Mouse (Mus musculus) hindbrain, embryonic 13.5 days (tissue): ENCODE results near the gene Opn3. TPM values are rescaled to one million over a fixed set of nuclear protein-coding genes. Genes with fewer than 3 reads are reported as not detected.

ENCODE experiments used
- ATAC-seq: fragments of 200-750 bp; cut with Nextera tagmentation; 2 replicates; pipeline ENCODE4 v1.8.0; 2017; ENCODE audit warnings: moderate TSS enrichment; ENCODE audit not compliant: low FRiP score
- H3K27ac ChIP-seq: fragments of 300-500 bp; sonication (generic); 2 replicates; pipeline ENCODE4 v1.5.1; 2015; ENCODE audit warnings: inconsistent platforms, mild to moderate bottlenecking, moderate library complexity
- H3K27me3 ChIP-seq: fragments of 300-500 bp; sonication (generic); 2 replicates; pipeline ENCODE4 v1.6.1; 2015; ENCODE audit warnings: mild to moderate bottlenecking, inconsistent platforms
- H3K36me3 ChIP-seq: fragments of 300-500 bp; sonication (generic); 2 replicates; pipeline ENCODE4 v1.6.1; 2015; ENCODE audit warnings: mild to moderate bottlenecking, inconsistent platforms
- H3K4me1 ChIP-seq: fragments of 300-500 bp; sonication (generic); replicated peaks from 2 replicates; pipeline ENCODE4 v1.6.1; 2015; ENCODE audit warnings: inconsistent platforms
- H3K4me2 ChIP-seq: fragments of 300-500 bp; sonication (generic); 2 replicates; pipeline ENCODE4 v1.6.1; 2015; ENCODE audit warnings: inconsistent platforms, mild to moderate bottlenecking, moderate library complexity
- H3K4me3 ChIP-seq: fragments of 300-500 bp; sonication (generic); 2 replicates; pipeline ENCODE4 v1.5.1; 2015; ENCODE audit warnings: mild to moderate bottlenecking, inconsistent platforms
- H3K9ac ChIP-seq: fragments of 300-500 bp; sonication (generic); 2 replicates; pipeline ENCODE4 v1.6.1; 2015; ENCODE audit warnings: mild to moderate bottlenecking, inconsistent platforms
- H3K9me3 ChIP-seq: fragments of 300-500 bp; sonication (generic); 2 replicates; pipeline ENCODE4 v1.6.1; 2016; ENCODE audit warnings: inconsistent platforms
- WGBS: fragments of 180-500 bp; shearing (Covaris S2); methylation state at CpG from one replicate; pipeline ENCODE4 v1.1.7; 2015; 5-methylcytosine and 5-hydroxymethylcytosine counted together
- polyA plus RNA-seq: library from polyadenylated mRNA; unstranded; fragments of >200 nt; fragmentation: Nextera tagmentation; extraction: Ambion mirVana; gene quantifications from 2 replicates; pipeline ENCODE4 v1.2.1, GENCODE M21; 2015

Opn3 gene
- polyA plus RNA-seq, 1 experiment from 2014 or later, result 5.4 TPM

GRCm38 (mm10) chr1:175691686-175692245 is 810 bp downstream of the Opn3 start:
- peaks cover 30% of the 10 kb centered on the region for H3K4me1 ChIP-seq
- no peak for ATAC-seq
- peak overlapping the region; percentile 82 for H3K9ac ChIP-seq
- WGBS, result under 1% methylated on average over 22 of the region's 22 CpGs
- no peaks in the 10 kb centered on the region for H3K9me3 ChIP-seq
- H3K27ac ChIP-seq, result peak overlapping the region; percentile 90
- peak overlapping the region; percentile 77 for H3K4me3 ChIP-seq
- H3K27me3 ChIP-seq, result no peaks in the 10 kb centered on the region
- peaks cover 13% of the 10 kb centered on the region for H3K36me3 ChIP-seq
- peak overlapping the region; percentile 74 for H3K4me2 ChIP-seq

GRCm38 (mm10) chr1:175680995-175681394 is 11.6 kb downstream of the Opn3 start:
- H3K36me3 ChIP-seq, result peaks cover 5% of the 10 kb centered on the region
- 86% methylated on average over 6 of the region's 6 CpGs for WGBS
- H3K27me3 ChIP-seq, result no peaks in the 10 kb centered on the region
- no peak overlapping the region for H3K4me3 ChIP-seq
- H3K27ac ChIP-seq, result no peak overlapping the region
- H3K9me3 ChIP-seq, result no peaks in the 10 kb centered on the region
- H3K4me1 ChIP-seq, result no peaks in the 10 kb centered on the region
- ATAC-seq, result no peak
- H3K4me2 ChIP-seq, result no peak overlapping the region
- H3K9ac ChIP-seq, result no peak overlapping the region

- Histone ChIP-seq H3K27ac (no peak overlapping the region), H3K27me3 (no peaks in the 10 kb centered on the region), H3K4me2 (no peak overlapping the region), H3K4me1 (no peaks in the 10 kb centered on the region), H3K9ac (no peak overlapping the region), H3K36me3 (no peaks in the 10 kb centered on the region), H3K9me3 (no peaks in the 10 kb centered on the region), H3K4me3 (no peak overlapping the region)
- ATAC-seq, result no peak
- 89% methylated on average over 6 of the region's 6 CpGs for WGBS
Measured at GRCm38 (mm10) chr1:175677459-175677858, 15.1 kb downstream of the Opn3 start.

GRCm38 (mm10) chr1:175675116-175675515 is 17.5 kb downstream of the Opn3 start:
- H3K9me3 ChIP-seq, result no peaks in the 10 kb centered on the region
- no peak overlapping the region for H3K4me3 ChIP-seq
- ATAC-seq, result no peak
- H3K36me3 ChIP-seq, result no peaks in the 10 kb centered on the region
- no peaks in the 10 kb centered on the region for H3K4me1 ChIP-seq
- H3K4me2 ChIP-seq, result no peak overlapping the region
- no peaks in the 10 kb centered on the region for H3K27me3 ChIP-seq
- no peak overlapping the region for H3K27ac ChIP-seq
- 94% methylated on average over 6 of the region's 6 CpGs for WGBS
- no peak overlapping the region for H3K9ac ChIP-seq

- no peaks in the 10 kb centered on the region for H3K9me3 ChIP-seq
- H3K4me2 ChIP-seq, result no peak overlapping the region
- no peak overlapping the region for H3K27ac ChIP-seq
- 87% methylated on average over 7 of the region's 7 CpGs for WGBS
- H3K4me1 ChIP-seq, result no peaks in the 10 kb centered on the region
- no peak overlapping the region for H3K9ac ChIP-seq
- H3K27me3 ChIP-seq, result no peaks in the 10 kb centered on the region
- H3K36me3 ChIP-seq, result no peaks in the 10 kb centered on the region
- ATAC-seq, result no peak
- H3K4me3 ChIP-seq, result no peak overlapping the region
Measured at GRCm38 (mm10) chr1:175673563-175674325, 18.8 kb downstream of the Opn3 start.

GRCm38 (mm10) chr1:175671626-175672025 is 20.9 kb downstream of the Opn3 start:
- WGBS, result 32% methylated on average over 1 of the region's 1 CpGs
- Histone ChIP-seq H3K4me3 (no peak overlapping the region), H3K27me3 (no peaks in the 10 kb centered on the region), H3K4me2 (no peak overlapping the region), H3K36me3 (no peaks in the 10 kb centered on the region), H3K9ac (no peak overlapping the region), H3K4me1 (no peaks in the 10 kb centered on the region), H3K9me3 (no peaks in the 10 kb centered on the region), H3K27ac (no peak overlapping the region)
- ATAC-seq, result no peak

GRCm38 (mm10) chr1:175670042-175670441 is 22.5 kb downstream of the Opn3 start:
- Histone ChIP-seq H3K9ac (no peak overlapping the region), H3K36me3 (no peaks in the 10 kb centered on the region), H3K4me3 (no peak overlapping the region), H3K27ac (no peak overlapping the region), H3K27me3 (no peaks in the 10 kb centered on the region), H3K9me3 (no peaks in the 10 kb centered on the region), H3K4me1 (no peaks in the 10 kb centered on the region), H3K4me2 (no peak overlapping the region)
- 73% methylated on average over 7 of the region's 7 CpGs for WGBS
- no peak for ATAC-seq

- no peaks in the 10 kb centered on the region for H3K27me3 ChIP-seq
- H3K27ac ChIP-seq, result no peak overlapping the region
- H3K9ac ChIP-seq, result no peak overlapping the region
- 85% methylated on average over 3 of the region's 3 CpGs for WGBS
- H3K4me3 ChIP-seq, result no peak overlapping the region
- no peaks in the 10 kb centered on the region for H3K9me3 ChIP-seq
- ATAC-seq, result no peak
- H3K4me1 ChIP-seq, result no peaks in the 10 kb centered on the region
- H3K4me2 ChIP-seq, result no peak overlapping the region
- no peaks in the 10 kb centered on the region for H3K36me3 ChIP-seq
Measured at GRCm38 (mm10) chr1:175669456-175669855, 23.1 kb downstream of the Opn3 start.

- Histone ChIP-seq H3K4me2 (no peak overlapping the region), H3K9me3 (no peaks in the 10 kb centered on the region), H3K27ac (no peak overlapping the region), H3K27me3 (no peaks in the 10 kb centered on the region), H3K4me1 (no peaks in the 10 kb centered on the region), H3K9ac (no peak overlapping the region; the same call in 1 of the 2 replicates), H3K36me3 (no peaks in the 10 kb centered on the region), H3K4me3 (no peak overlapping the region)
- ATAC-seq, result peak; percentile 55
- WGBS, result 78% methylated on average over 5 of the region's 5 CpGs
Measured at GRCm38 (mm10) chr1:175668666-175669405, 23.7 kb downstream of the Opn3 start.

GRCm38 (mm10) chr1:175659900-175660299 is 32.7 kb downstream of the Opn3 start:
- 97% methylated on average over 4 of the region's 4 CpGs for WGBS
- Histone ChIP-seq H3K4me1 (no peaks in the 10 kb centered on the region), H3K4me3 (no peak overlapping the region), H3K9me3 (no peaks in the 10 kb centered on the region), H3K27ac (no peak overlapping the region), H3K9ac (no peak overlapping the region), H3K36me3 (0 out of 2 replicates have a peak, but pooled peaks cover 3% of the 10 kb centered on the region), H3K27me3 (no peaks in the 10 kb centered on the region), H3K4me2 (no peak overlapping the region)
- no peak for ATAC-seq

GRCm38 (mm10) chr1:175648615-175649014 is 44.0 kb downstream of the Opn3 start:
- no peak overlapping the region for H3K4me3 ChIP-seq
- no peak for ATAC-seq
- H3K27me3 ChIP-seq, result no peaks in the 10 kb centered on the region
- H3K27ac ChIP-seq, result no peak overlapping the region
- no peak overlapping the region for H3K4me2 ChIP-seq
- no peaks in the 10 kb centered on the region for H3K9me3 ChIP-seq
- 93% methylated on average over 4 of the region's 4 CpGs for WGBS
- H3K4me1 ChIP-seq, result no peaks in the 10 kb centered on the region
- no peak overlapping the region for H3K9ac ChIP-seq
- no peaks in the 10 kb centered on the region for H3K36me3 ChIP-seq

GRCm38 (mm10) chr1:175646952-175647351 is 45.6 kb downstream of the Opn3 start:
- no peaks in the 10 kb centered on the region for H3K4me1 ChIP-seq
- no peak for ATAC-seq
- no peak overlapping the region for H3K4me2 ChIP-seq
- no peaks in the 10 kb centered on the region for H3K36me3 ChIP-seq
- H3K4me3 ChIP-seq, result no peak overlapping the region
- no peak overlapping the region for H3K27ac ChIP-seq
- WGBS, result 80% methylated on average over 9 of the region's 9 CpGs
- no peak overlapping the region for H3K9ac ChIP-seq
- H3K9me3 ChIP-seq, result no peaks in the 10 kb centered on the region
- H3K27me3 ChIP-seq, result no peaks in the 10 kb centered on the region
